Mouse (Mus musculus) lung, adult 2 months (tissue): ENCODE data around the gene Insc. TPM values are rescaled to one million over a fixed set of nuclear protein-coding genes. Genes with fewer than 3 reads are reported as not detected.

ENCODE experiments used
- DNase-seq: peaks from one replicate; pipeline ENCODE4 v3.0.0; 2022
- H3K4me1 ChIP-seq: fragments of 200-500 bp; 2 replicates; pipeline ENCODE4 v1.6.1; 2011; ENCODE audit warnings: low read length; ENCODE audit not compliant: control insufficient read depth, insufficient read depth
- H3K4me3 ChIP-seq: fragments of 200-500 bp; replicated peaks from 2 replicates; pipeline ENCODE3; 2011; ENCODE audit warnings: low read depth, mild to moderate bottlenecking, control low read depth, low read length; ENCODE audit errors: extremely low read depth
- CTCF ChIP-seq: fragments of 200-500 bp; IDR thresholded peaks from 2 replicates; pipeline ENCODE4 v1.5.1; 2011; ENCODE audit warnings: mild to moderate bottlenecking, low read length, control low read depth; ENCODE audit not compliant: insufficient read depth
- POLR2A ChIP-seq: fragments of 200-500 bp; IDR thresholded peaks from 2 replicates; pipeline ENCODE4 v1.6.1; 2011; ENCODE audit warnings: low read depth, mild to moderate bottlenecking, control low read depth, low read length, borderline replicate concordance; ENCODE audit errors: extremely low read depth
- WGBS: fragments of 180-500 bp; shearing (Covaris S2); methylation state at CpG from one replicate; pipeline ENCODE4 v1.1.7; 2018; 5-methylcytosine and 5-hydroxymethylcytosine counted together
- polyA plus RNA-seq: library from polyadenylated mRNA; depleted of rRNA; stranded (reverse); fragments of >200 nt; gene quantifications from 2 replicates; pipeline ENCODE4 v1.2.3, GENCODE M21; 2012

Insc gene
- polyA plus RNA-seq, 1 experiment: 0.95 TPM

- WGBS: 47% methylated on average over 5 of the region's 5 CpGs
- TF ChIP-seq CTCF (no peak), POLR2A (no peak)
- no peak overlapping the region for H3K4me3 ChIP-seq
These were observed 96.7 kb downstream of the Insc start for GRCm38 (mm10) chr7:114840029-114840745.

GRCm38 (mm10) chr7:114842644-114843211 lies 99.2 kb downstream of the Insc start:
- Histone ChIP-seq H3K4me1 (no peaks in the 10 kb centered on the region), H3K4me3 (no peak overlapping the region)
- 46% methylated on average over 3 of the region's 3 CpGs for WGBS
- no peak for TF ChIP-seq CTCF
- TF ChIP-seq POLR2A: no peak
- DNase-seq: no peak

More at GRCm38 (mm10) chr7:114840029-114840745, 96.7 kb downstream of the Insc start:
- DNase-seq: no peak
- no peaks in the 10 kb centered on the region for H3K4me1 ChIP-seq

DNA sequence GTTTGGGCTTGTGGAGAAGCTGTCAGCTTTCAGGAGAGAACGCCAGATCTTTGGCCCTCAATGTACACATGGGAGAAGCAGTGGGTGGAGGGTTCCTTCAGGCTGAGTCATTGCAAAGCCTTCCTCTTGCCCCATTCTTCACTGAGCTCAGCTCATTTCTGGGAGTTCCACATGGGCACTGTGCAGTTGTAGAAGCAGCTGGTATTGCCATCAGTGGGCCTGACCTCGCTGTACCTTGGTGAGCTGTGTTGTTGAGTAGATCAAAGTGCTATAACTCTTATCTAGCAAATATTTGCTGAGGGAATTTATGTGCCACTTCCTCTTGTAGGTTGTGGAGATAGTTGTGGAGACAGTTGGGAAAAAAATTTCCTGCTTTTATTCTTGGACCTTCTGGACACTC lies 103.7 kb downstream of the Insc start:
- Histone ChIP-seq H3K4me1 (no peaks in the 10 kb centered on the region), H3K4me3 (no peak overlapping the region)
- DNase-seq: no peak
- WGBS: 39% methylated on average over 2 of the region's 2 CpGs
- TF ChIP-seq CTCF: no peak

- 71% methylated on average over 3 of the region's 3 CpGs for WGBS
- TF ChIP-seq POLR2A (no peak), CTCF (no peak)
- H3K4me3 ChIP-seq: no peak overlapping the region
- no peaks in the 10 kb centered on the region for H3K4me1 ChIP-seq
- DNase-seq: no peak
These were observed 108.9 kb downstream of the Insc start for GRCm38 (mm10) chr7:114852387-114852786.

DNA sequence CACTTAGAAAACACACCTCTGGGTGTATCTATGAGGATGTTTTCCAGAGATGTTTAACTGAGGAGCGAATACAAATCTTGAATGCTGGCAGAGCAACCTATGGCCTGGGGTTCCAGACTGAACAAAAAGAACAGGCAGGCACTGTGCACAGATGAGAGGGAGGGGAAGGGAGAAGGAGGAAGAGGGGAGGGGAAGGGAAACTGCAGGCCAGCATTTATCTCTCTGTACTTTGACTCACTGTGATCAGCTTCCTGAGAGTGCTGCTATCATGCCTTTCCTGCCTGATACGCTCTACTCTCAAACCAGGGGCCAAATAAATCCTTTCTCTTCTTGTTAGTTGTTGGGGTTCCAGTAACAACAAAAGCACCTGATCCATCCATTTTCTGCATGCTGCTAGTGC lies 110.7 kb downstream of the Insc start:
- DNase-seq: no peak
- Histone ChIP-seq H3K4me1 (no peaks in the 10 kb centered on the region), H3K4me3 (no peak overlapping the region)
- TF ChIP-seq CTCF (no peak), POLR2A (no peak)
- 66% methylated on average over 2 of the region's 2 CpGs for WGBS

DNA sequence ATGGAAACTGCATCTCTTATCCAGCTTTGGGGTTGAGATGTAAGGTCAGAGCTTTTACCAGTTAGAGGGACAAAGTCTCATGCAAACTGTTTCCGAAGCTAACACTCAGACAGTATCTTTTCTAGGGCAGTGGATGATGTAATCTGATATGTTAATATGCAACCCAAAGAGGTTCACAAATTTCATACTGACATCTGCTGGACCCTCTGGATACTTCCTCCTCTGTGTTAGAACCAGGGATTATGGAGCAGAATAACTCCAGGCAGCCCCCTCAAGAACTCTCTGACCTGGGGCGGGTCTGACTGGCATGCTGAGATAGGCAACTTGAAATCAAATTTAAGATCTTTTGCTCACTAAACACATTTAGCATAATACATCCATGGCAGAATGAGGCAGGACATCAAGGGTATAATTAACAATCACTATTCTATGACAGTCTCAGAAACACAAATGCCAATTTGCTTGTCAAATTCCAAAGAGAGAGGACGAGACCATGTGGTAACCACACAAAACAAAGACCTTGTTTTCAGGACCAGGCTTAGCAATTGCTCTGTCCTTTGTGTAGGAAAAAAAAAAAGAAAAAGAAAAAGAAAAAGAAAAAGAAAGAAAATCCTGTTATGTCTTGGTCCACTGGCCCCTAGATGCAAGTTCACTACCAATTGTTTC lies 117.5 kb downstream of the Insc start:
- 70% methylated on average over 3 of the region's 3 CpGs for WGBS
- TF ChIP-seq POLR2A (no peak), CTCF (no peak)
- H3K4me3 ChIP-seq: no peak overlapping the region
- no peak for DNase-seq
- no peaks in the 10 kb centered on the region for H3K4me1 ChIP-seq

DNA sequence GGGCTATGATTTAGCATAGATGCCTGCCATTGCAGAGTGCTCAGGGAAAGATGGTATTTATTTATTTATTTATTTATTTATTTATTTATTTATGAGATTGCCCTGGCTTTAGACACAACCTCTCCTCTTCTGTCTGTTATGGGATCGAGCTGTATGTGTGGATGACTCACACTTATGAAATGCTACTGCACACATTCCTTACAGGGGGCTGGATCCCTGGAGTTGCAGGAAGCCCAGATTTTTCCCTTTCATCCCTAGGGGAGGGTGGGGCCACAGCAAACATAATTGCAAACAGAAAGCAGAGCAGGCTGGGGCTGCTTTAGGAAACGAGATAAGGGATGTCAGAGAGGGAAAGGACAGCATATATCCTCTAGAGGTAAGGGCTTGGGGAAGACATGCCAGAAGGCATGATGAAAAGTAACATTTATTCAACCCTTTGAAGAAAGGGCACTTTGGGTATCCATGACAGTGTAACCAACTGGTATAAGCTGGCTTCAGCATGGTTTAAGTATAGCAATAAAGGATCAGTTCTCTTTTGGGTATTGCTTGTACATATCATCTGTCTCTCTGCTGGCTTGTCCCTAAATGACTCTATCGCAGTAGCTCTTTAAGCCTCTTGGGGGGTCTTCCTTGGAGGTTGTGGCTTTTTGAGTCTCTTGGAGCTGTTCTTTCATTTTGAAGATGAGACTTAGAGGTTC lies 130.0 kb downstream of the Insc start:
- DNase-seq: no peak
- WGBS: 37% methylated on average over 3 of the region's 3 CpGs
- TF ChIP-seq POLR2A: no peak
- TF ChIP-seq CTCF: no peak
- Histone ChIP-seq H3K4me3 (no peak overlapping the region), H3K4me1 (no peaks in the 10 kb centered on the region)

GRCm38 (mm10) chr7:114874032-114874441 lies 130.5 kb downstream of the Insc start:
- H3K4me3 ChIP-seq: no peak overlapping the region
- DNase-seq: no peak
- 14% methylated on average over 6 of the region's 6 CpGs for WGBS
- H3K4me1 ChIP-seq: no peaks in the 10 kb centered on the region
- no peak for TF ChIP-seq CTCF
- no peak for TF ChIP-seq POLR2A

DNA sequence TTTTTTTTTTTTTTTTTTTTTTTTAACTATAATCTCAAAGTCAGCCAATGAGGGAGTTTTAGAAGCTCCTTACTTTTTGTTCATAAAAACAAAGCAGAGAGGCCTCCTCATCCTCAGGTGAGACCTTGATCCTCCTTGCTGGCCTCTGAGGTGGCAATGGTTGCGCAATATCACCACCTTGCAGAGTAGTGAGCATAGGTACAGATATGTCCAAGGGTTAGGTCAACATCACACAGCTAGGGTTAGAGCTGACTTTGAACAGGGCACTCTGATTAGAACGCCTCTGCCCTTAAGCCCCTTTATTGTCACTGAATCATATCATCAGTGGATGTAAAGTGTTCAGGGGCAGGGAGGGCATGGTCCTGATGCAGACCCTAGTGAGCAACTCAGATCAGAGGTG lies 131.1 kb downstream of the Insc start:
- Histone ChIP-seq H3K4me3 (no peak overlapping the region), H3K4me1 (no peaks in the 10 kb centered on the region)
- 88% methylated on average over 2 of the region's 2 CpGs for WGBS
- DNase-seq: no peak
- no peak for TF ChIP-seq POLR2A
- no peak for TF ChIP-seq CTCF
